Mouse (Mus musculus) central nervous system, embryonic 18 days (tissue): ENCODE results near the gene Psma6. TPM values are rescaled to one million over a fixed set of nuclear protein-coding genes. Genes with fewer than 3 reads are reported as not detected.

ENCODE experiments used
- polyA plus RNA-seq: library from polyadenylated mRNA; depleted of rRNA; stranded (reverse); fragments of >200 nt; gene quantifications from 2 replicates; pipeline ENCODE4 v1.2.3, GENCODE M21; 2012; rRNA removed

The Psma6 gene
- 188 and 189 TPM in 2 replicates for polyA plus RNA-seq

DNA sequence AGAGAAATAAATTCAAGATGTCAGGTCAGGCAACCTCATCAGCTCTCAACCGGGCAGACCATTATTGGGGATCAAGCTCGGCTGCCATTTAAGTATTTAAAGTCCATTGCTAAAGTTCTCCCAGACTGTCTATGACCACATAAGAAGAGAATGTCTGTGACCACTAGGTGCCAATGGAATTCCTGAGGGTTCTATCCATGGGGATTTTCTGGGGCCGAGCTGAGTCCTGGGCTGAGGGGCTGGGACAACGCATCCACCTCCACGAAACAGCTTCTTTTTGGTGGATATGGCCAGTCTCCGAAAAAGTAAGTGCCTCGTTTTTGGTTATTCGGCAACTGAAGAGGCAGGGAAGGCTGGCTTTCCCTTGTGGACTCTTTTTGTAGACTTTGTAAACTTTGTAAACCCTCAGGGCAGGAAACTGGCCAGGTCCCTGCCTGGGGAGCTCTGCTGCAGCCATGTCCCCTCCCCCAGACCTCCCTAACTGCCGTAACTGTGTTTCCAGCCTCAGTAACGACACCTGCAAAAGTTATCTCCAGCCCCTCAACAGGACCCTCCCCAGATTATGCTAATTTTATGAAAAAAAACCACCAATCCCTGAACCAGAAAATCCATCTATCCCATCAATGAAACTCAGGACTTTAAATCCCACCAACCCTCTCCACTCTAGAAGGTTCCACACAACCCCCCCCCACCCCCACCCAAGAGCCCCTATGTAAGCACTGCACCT, at the start of gene Psma6:
Gene Psma6, plus strand, starts transcription at position 200 of the 727 bp plus-strand sequence.

Other genes with a start within 250 kb of the Psma6 start
- 39.5 and 41.4 TPM in 2 replicates for gene Srp54b, start 229.1 kb upstream of the Psma6 start, polyA plus RNA-seq
- not detected in 2 replicates for gene 1700047I17Rik2, start 184.6 kb upstream of the Psma6 start, polyA plus RNA-seq
- 52.8 and 56.9 TPM in 2 replicates for gene Srp54c, start 154.1 kb upstream of the Psma6 start, polyA plus RNA-seq
- gene 1110008L16Rik, start 84.6 kb upstream of the Psma6 start, polyA plus RNA-seq, result 8.0 and 9.0 TPM in 2 replicates
- gene Ppp2r3c, start 81.2 kb upstream of the Psma6 start, polyA plus RNA-seq, result 17.6 and 19.3 TPM in 2 replicates
- gene Nfkbia, start 108.4 kb downstream of the Psma6 start, polyA plus RNA-seq, result 38.3 and 43.7 TPM in 2 replicates
- gene Aldoart2, start 181.0 kb downstream of the Psma6 start, polyA plus RNA-seq, result 0.05 and 0.12 TPM in 2 replicates
- 0.76 and 1.1 TPM in 2 replicates for gene Insm2, start 215.2 kb downstream of the Psma6 start, polyA plus RNA-seq